Mouse (Mus musculus) monocyte, adult 2 months (primary cell): ENCODE data around the gene Rhob.
A peak's percentile ranks its signal among the peaks of the same experiment; 100 is the strongest.
"Not testable (repeated sequence)": the region's sequence is repeated elsewhere in the genome, so short reads cannot be mapped to it uniquely, and the experiment has no call there.

Experiments
- DNase-seq, 2 experiments: peaks; one replicate each; pipeline ENCODE4 v3.0.0; 2022; ENCODE audit warnings: low spot score in 2 of 2, low read depth in 1 of 2

Rhob gene

GRCm38 (mm10) chr12:8474836-8475387, 24.9 kb downstream of the Rhob start:
- DNase-seq: no peak

GRCm38 (mm10) chr12:8472591-8473358, 27.0 kb downstream of the Rhob start:
- DNase-seq: no peak

DNA sequence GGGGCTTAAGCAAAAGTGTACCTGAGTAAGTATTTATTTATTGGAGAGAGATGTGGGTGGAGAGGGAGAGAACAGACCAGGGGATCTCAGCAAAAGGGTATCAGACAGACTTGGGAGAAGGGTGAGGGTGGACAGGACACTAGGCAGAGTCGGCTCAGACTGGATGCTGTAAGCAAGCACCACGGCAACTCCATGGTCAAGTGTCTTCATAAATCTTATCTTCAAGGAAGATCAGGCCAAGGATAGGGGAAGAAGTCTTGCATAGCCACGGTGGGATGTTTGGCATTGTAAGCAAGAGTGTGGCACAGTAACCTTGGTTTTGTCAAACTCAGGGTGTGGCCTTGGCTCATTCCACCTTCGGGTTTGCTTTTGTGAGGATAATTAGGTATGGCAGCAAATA, 27.8 kb downstream of the Rhob start:
- no peak for DNase-seq

DNA sequence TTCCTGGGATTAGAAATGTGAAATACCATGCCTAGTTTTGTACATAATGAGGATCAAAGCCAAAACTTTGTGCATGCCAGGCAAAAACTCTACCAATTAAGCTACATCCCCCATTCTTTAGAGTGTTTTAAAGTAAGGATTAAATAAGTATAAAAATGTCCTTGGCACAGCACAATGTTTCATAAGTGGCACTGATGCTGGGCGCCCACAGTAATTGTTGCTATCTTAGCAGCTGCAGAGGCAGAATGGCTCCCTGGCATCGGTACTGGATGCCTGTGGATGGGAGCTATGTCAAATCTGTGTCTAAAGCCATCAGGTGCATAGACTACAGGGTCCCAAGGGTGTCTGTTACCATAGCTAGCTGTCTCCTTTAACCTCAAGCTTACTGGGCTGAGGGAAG, 28.8 kb downstream of the Rhob start:
- DNase-seq: no peak

DNA sequence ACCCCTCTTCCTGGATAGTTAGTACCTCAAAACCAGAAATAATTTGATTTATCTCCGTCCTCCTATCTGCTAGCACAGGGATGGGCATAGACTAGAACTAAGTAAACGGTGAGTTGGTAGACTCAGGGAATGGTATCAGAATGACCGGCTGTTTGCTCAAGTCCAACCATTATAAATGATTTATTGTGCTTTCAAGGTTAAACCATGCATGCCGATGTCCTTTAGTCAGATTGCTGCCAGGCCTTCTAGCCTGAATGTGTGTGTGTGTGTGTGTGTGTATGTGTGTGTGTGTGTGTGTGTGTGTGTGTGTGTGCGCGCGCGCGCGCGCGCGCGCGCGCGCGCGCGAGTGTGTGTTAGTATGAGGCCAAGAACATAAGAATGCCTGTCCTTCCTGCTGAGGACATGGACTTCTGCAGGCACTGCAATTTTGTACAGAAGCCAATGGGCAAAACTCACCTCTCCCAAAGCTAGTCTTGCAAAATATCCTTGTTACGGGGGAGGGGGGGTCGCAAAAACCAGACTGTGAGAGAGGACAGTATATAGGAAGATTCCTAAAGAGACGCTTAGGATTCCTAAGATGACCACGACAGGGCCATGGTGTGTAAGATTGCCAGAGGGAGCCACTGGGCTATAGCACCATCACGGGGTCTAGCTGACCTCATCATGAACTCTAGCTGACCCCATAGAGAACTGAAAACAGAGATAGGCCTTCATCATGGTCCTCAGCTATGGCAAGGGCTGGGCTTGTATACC, 29.9 kb downstream of the Rhob start:
- no peak for DNase-seq

DNA sequence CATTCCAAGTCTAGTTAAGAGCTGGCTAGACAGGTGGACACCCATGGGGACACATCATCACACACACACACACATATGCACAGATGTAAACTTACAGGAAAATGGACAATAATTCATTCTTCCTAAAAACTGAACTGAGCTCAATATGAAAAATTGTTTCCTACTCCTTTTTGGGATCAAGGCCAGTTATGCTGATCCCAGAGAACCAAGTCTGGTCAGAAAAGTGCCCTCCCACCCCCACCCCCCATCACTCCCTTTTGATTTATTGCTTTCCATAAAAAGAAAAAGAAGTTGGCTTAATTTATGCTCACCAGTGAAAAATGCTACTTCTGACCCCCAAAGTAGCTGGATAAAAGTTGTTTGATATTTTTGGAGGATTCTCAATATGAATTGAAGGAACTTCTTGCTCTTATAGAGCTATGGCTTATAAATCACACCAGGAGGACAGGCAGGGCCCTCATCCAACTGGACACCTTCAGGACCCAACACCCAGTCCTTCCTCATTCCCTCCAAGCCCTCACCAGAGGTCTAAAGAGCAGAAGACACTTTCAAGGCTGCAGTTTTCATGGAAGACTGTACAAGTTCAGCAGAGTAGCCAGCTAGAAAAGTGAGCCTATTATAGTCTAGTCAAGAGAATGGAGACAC, 31.5 kb downstream of the Rhob start:
- DNase-seq: no peak

DNA sequence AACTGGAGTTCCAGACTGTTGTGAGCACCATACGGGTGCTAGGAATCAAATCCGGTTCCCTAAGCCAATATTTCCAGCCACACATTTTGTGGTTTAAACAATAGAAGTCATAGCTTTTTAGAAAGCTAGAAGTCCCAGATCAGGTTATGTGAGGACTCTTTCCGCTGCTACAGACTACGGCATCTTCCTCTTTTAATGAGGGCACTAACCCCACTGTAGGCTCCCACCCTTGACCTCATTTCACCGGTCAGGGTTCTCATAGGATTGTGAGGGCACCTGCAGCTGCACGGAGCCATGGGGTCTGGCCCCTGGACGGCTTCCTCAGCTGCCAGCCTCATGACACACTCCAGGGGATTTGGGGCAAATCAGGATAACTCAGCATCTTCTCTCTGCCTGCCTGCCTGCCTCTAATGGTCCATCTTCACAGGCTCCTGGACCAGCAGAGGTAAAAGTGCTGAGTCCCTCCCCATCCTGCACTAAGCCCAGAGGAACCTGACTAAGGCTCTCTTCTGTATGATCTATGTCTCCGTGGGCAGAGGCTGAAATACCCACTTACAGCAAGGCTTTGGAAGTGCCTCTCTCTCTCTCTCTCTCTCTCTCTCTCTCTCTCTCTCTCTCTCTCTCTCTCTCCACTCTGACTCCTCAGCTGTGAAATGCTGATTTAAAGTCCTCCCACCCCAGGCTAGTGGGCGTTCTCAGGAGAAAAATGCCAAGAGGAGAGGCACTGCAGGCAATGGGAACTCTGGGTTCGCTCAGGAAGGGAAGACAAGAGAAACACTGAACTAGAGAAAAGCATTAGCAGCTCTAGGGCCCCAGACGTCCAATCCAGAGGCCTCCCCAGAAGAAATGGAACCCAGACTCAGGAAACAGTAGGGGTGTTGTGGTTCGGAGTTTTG, 32.5 kb downstream of the Rhob start:
- no peak for DNase-seq

- DNase-seq: no peak
Observed at GRCm38 (mm10) chr12:8465680-8466079, 34.1 kb downstream of the Rhob start.

GRCm38 (mm10) chr12:8464961-8465360, 34.8 kb downstream of the Rhob start:
- no peak for DNase-seq

DNA sequence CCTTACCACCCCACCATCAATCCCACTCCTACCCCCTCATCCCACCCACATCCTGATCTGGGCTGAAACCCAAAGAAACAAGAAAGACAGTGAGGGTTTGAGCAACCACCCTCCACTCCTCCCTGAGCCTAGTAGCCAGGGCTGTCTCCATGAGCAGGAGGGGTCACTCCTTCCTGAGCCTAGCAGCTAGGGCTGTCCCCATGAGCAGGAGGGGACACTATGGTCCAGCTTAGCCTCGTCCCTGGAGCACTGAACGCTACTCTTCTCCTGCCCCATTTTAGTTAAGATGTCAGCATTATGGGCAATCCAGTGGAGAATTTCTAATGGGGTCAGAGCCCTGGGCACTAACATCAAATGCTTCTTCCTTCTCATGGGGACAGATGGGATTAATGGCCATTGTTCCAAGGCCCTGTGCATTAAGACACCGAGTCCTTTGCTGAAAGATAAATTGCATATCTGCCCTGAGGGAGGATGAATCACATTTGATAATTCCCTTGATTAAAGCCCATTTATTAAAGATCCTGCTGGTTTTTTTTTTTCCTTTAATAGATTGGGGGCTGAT, 36.1 kb downstream of the Rhob start:
- no peak for DNase-seq

DNA sequence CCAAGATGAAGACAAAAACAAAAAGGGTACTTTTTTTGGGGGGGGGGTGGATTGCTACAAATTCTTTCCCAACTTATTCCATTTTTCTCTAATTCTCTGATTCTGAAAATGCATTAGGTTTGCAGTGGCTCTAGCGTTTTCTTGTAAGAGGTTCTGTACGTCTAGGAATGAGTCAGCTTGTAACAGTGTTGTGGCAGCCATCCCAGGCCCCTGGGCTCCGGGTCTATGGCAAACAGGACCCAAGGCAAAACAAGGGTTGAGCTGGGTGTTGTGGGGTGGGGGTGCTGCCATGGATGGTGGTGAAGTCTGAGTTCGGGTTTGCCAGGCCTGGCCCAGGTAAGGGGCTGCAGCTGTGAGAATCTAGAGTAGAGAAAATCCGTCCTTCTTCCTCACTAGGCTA, 37.3 kb downstream of the Rhob start:
- DNase-seq: no peak

DNA sequence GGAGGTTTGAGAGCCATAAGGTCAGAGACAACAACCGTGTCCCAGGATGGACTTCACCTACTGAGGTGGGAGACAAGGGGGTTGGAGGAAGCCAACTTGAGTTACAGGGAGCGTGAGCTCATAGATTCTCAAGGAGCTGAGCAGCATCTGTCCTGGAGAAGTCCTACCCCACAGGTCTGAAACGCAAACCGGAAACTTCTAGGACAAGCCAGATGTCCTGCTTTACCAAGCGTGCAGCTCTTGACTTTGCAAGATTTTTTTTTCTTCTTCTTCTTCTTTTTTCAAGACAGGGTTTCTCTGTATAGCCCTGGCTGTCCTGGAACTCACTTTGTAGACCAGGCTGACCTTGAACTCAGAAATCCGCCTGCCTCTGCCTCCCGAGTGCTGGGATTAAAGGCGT, 38.2 kb downstream of the Rhob start:
- not testable (repeated sequence) for DNase-seq

DNA sequence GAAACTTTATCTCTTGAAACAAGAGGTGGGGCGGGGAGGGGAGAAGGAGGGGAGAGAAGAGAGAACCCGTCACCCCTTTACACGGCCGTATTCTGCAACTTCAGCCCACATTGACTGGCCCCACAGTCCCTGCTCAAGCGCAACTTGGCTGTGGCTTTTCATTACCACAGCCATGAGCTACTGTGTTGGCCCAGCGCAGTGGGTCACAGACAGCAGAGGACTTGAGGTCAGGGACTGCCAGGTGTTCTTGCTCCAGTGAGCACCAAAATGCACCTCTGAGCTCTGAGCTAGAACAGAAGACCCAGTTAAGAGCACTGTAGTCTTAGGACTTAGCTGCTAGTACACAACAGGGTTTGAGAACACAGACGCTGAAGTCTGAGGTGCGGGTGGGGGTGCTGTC, 41.4 kb downstream of the Rhob start:
- DNase-seq: no peak

- no peak for DNase-seq
Observed at GRCm38 (mm10) chr12:8457052-8457451, 42.8 kb downstream of the Rhob start.

DNA sequence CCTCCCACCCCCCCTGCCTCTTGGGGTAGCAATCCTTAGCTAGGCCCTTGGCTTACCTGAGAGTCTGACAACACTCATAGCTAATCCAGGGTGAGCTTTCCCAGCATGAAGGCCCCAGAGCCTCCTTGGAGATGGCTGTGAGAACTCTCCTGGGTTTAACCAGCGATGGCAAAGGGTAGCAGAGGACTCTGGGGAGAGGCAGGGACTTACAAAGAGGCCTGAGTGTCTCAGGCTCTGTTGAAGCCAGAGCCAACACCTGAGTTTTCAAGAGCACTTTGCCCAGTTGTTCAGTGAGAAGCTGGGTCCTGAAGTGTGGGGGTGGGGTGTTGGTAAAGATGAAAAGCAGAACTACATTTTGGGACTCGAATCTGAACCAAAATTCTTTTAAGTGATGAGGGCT, 44.8 kb downstream of the Rhob start:
- no peak for DNase-seq

- no peak for DNase-seq
Observed at GRCm38 (mm10) chr12:8454487-8454886, 45.3 kb downstream of the Rhob start.

- DNase-seq: no peak
Observed at GRCm38 (mm10) chr12:8452766-8453621, 46.8 kb downstream of the Rhob start.

- DNase-seq: no peak
Observed at GRCm38 (mm10) chr12:8451571-8452485, 48.0 kb downstream of the Rhob start.

DNA sequence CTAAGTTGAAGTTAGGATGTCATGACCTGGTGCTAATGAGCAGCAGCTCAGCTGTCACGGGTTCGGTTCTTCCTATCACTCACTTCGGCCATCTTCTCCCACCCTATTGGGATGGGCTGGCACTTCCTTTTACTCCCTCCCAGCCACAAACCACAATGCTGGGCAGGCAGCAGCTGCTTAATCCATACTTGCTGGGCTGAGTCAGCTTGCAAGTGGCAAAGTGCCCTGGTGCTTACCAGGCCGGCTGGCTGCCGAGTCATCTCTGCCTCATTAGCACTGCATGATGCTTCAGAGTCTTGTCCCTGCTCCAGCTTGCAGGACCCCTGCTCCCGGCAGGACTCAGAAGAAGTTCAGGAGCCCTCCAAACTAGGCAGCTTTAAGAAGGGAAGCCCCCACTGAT, 49.2 kb downstream of the Rhob start:
- peak; percentile 9 to 32 for DNase-seq
